Mouse (Mus musculus) midbrain, embryonic 11.5 days (tissue): ENCODE data around the gene Prss2. TPM values are rescaled to one million over a fixed set of nuclear protein-coding genes. Genes with fewer than 3 reads are reported as not detected.
"Not testable (repeated sequence)": the region's sequence is repeated elsewhere in the genome, so short reads cannot be mapped to it uniquely, and the experiment has no call there.

Experiments
- ATAC-seq: fragments of 200-750 bp; cut with Nextera tagmentation; 2 replicates; pipeline ENCODE4 v1.8.0; 2017; ENCODE audit warnings: moderate TSS enrichment, moderate library complexity; ENCODE audit not compliant: low FRiP score
- DNase-seq: peaks from one replicate; pipeline ENCODE4 v3.0.0; 2015; ENCODE audit warnings: low spot score; ENCODE audit errors: missing footprints
- H3K27ac ChIP-seq: fragments of 300-500 bp; sonication (generic); 2 replicates; pipeline ENCODE4 v1.5.1; 2014; ENCODE audit warnings: low read depth, low read length
- H3K27me3 ChIP-seq: fragments of 300-500 bp; sonication (generic); 2 replicates; pipeline ENCODE4 v1.6.1; 2014; ENCODE audit warnings: mild to moderate bottlenecking, low read length, moderate library complexity, mixed read lengths; ENCODE audit not compliant: control insufficient read depth, insufficient read depth
- H3K36me3 ChIP-seq: fragments of 300-500 bp; sonication (generic); 2 replicates; pipeline ENCODE4 v1.6.1; 2014; ENCODE audit warnings: mild to moderate bottlenecking, low read length, moderate library complexity, mixed read lengths; ENCODE audit not compliant: control insufficient read depth, insufficient read depth
- H3K4me1 ChIP-seq: fragments of 300-500 bp; sonication (generic); 2 replicates; pipeline ENCODE4 v1.6.1; 2014; ENCODE audit warnings: low read length; ENCODE audit not compliant: control insufficient read depth, insufficient read depth
- H3K4me2 ChIP-seq: fragments of 300-500 bp; sonication (generic); 2 replicates; pipeline ENCODE4 v1.6.1; 2014; ENCODE audit warnings: mild to moderate bottlenecking, moderate library complexity
- H3K4me3 ChIP-seq: fragments of 300-500 bp; sonication (generic); 2 replicates; pipeline ENCODE4 v1.5.1; 2014; ENCODE audit warnings: low read depth, low read length
- H3K9ac ChIP-seq: fragments of 300-500 bp; sonication (generic); 2 replicates; pipeline ENCODE4 v1.6.1; 2014; ENCODE audit warnings: low read length
- H3K9me3 ChIP-seq: fragments of 300-500 bp; sonication (generic); 2 replicates; pipeline ENCODE4 v1.6.1; 2016; ENCODE audit warnings: low read length; ENCODE audit not compliant: control insufficient read depth
- WGBS: fragments of 180-500 bp; shearing (Covaris S2); extraction: QIAGEN DNeasy Blood & Tissue Kit; methylation state at CpG from one replicate; pipeline ENCODE4 v1.1.7; 2014; 5-methylcytosine and 5-hydroxymethylcytosine counted together
- polyA plus RNA-seq: library from polyadenylated mRNA; unstranded; fragments of >200 nt; fragmentation: Nextera tagmentation; extraction: Ambion mirVana; gene quantifications from 2 replicates; pipeline ENCODE4 v1.2.1, GENCODE M21; 2014

The Prss2 gene
- not detected in 2 replicates for polyA plus RNA-seq

DNA sequence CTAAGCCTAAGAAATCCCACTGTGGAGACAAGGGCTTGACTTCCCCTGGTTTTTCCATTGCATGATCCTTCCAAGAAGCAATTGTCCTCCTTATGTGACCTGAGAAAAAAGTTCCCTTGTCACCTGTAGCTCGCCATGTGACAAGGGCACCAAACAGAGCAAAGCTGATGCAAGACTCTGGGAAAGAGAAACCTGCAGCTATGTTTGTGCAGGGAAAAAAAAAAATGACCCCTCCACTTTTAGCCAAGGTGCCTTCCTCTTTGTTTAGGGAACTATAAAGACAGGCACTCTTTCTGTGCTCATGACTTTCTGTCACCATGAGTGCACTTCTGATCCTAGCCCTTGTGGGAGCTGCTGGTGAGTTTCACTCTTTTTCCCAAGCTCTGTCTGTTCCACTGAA, at the start of gene Prss2:
Prss2 (plus strand) TSS at position 301 of the 400 bp plus-strand sequence.
- Histone ChIP-seq H3K27ac (no peak within 1 kb of the TSS), H3K36me3 (no peaks in the 10 kb centered on the region), H3K4me1 (no peaks in the 10 kb centered on the region), H3K4me3 (no peak within 1 kb of the TSS), H3K9ac (no peak within 1 kb of the TSS), H3K27me3 (no peaks in the 10 kb centered on the region), H3K9me3 (no peaks in the 10 kb centered on the region), H3K4me2 (no peak within 1 kb of the TSS)
- no peak for DNase-seq
- ATAC-seq, result no peak
- WGBS, result 81% methylated on average over 1 of the region's 1 CpGs

DNA sequence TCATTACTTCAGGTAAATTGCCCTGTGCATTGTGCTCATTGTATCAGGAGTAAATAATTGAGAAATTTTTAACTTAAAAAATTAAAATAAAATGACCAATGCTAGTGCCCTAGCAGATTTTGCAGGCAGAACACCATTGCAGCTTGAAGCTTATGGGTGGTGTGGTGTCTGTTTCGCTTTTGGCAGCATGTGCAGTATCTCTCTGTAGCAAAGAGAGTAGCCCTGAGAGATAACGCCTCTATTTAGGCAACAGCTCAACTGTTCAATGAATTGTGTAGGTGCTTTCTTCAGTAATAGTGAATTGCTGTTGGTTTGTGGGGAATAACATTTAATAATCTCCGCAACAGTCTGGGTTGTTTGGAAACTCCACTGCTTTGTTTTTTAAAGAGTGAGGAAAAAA, 22.2 kb upstream of the Prss2 start:
- Histone ChIP-seq H3K4me1 (no peaks in the 10 kb centered on the region), H3K27ac (no peak overlapping the region), H3K9ac (no peak overlapping the region), H3K27me3 (no peaks in the 10 kb centered on the region), H3K4me3 (no peak overlapping the region), H3K9me3 (no peaks in the 10 kb centered on the region), H3K36me3 (no peaks in the 10 kb centered on the region), H3K4me2 (no peak overlapping the region)
- ATAC-seq, result no peak
- no peak for DNase-seq
- 88% methylated on average over 3 of the region's 3 CpGs for WGBS

DNA sequence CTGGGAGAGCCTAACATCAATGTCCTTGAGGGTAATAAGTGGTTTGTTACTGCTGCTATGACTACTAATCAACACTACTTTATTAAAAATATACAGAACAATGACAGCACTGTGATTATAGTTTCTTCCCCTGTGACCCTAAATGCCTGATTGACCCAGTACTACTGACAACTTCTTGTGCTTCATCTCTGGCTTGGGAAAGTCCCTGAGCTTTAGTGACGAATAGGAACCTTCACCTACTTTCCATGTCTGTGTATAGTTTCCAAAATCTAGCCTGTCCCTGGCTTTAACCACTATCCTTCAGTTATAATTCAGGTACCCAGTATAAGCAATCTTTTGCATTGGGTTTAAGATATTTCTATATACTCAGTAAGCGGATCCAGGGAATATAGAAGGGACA, 16.7 kb upstream of the Prss2 start:
- WGBS, result 85% methylated on average over 2 of the region's 2 CpGs

DNA sequence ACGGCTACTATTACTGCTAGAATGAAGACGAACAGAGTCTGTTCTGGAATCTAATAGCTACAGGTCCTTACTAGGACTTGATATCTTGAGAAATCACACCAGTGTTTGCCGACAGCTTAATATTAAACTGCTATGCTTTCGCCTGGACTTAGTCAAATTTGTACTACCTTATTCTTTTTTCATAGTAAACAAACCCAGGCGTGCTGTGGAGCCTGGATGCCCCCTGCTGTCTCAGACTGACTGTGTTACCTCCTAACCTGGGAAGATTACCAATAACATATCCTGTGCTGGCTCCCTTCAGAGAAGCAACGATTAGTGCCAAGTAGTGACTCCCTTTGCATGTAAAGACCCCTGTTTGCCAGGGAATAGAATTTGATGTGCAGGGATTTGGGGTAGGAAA, 16.3 kb upstream of the Prss2 start:
- Histone ChIP-seq H3K4me1 (no peaks in the 10 kb centered on the region), H3K27me3 (no peaks in the 10 kb centered on the region), H3K36me3 (no peaks in the 10 kb centered on the region), H3K4me2 (no peak overlapping the region), H3K9ac (no peak overlapping the region), H3K9me3 (no peaks in the 10 kb centered on the region), H3K4me3 (no peak overlapping the region), H3K27ac (no peak overlapping the region)
- no peak for ATAC-seq
- no peak for DNase-seq
- WGBS, result 80% methylated on average over 6 of the region's 6 CpGs

More for the DNA sequence above, 16.7 kb upstream of the Prss2 start:
- Histone ChIP-seq H3K27me3 (no peaks in the 10 kb centered on the region), H3K4me1 (no peaks in the 10 kb centered on the region), H3K27ac (no peak overlapping the region), H3K9ac (no peak overlapping the region), H3K4me2 (no peak overlapping the region), H3K9me3 (no peaks in the 10 kb centered on the region), H3K4me3 (no peak overlapping the region), H3K36me3 (no peaks in the 10 kb centered on the region)
- DNase-seq (no peak), ATAC-seq (no peak)

DNA sequence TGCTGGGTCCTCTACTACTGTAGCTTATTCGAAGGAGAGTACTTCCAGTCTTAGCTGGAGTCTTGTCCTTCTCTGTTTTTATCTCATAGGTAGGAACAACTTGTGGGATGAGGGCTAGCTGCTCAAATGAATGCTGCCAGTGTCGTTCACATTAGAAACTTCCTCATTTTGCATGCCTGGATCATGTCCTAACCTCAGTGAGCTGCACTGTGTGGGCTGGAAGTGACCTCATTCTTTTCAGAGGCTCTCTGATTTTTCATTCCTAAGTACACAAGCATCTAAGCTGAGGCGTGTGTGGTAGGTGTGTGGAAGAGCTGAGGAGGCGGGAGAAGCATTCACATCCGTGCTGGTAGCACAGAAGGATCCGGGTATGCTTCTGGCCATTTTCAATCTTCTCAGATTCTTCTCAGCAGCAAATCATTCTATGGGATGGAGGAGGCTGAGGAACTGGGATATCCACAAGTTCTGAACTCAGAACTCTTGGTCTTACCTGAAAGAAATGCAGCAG, 3.5 kb upstream of the Prss2 start:
- no peak overlapping the region for H3K4me2 ChIP-seq
- ATAC-seq, result no peak
- H3K4me1 ChIP-seq, result no peaks in the 10 kb centered on the region
- 85% methylated on average over 6 of the region's 6 CpGs for WGBS
- H3K27me3 ChIP-seq, result no peaks in the 10 kb centered on the region
- H3K36me3 ChIP-seq, result no peaks in the 10 kb centered on the region
- H3K4me3 ChIP-seq, result no peak overlapping the region
- H3K27ac ChIP-seq, result no peak overlapping the region
- no peak for DNase-seq
- no peaks in the 10 kb centered on the region for H3K9me3 ChIP-seq
- H3K9ac ChIP-seq, result no peak overlapping the region

DNA sequence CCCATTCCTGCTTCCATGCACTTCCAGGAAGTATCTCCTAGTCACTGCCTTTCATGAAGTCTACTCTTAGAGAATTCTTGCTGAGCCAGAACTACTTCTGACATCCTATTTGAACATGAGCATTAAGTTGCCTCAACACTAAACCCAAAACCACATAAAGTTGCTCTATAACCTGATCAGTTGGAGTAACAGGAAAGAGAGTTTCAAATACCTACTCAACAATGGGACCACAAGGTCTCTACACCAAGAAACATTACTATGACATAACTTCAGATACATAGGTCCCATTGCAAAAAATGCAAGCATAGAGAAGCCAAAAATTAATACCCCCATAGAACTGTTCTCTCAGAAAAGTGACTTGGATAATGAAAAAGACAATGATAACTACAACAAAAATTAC, 4.9 kb downstream of the Prss2 start:
- DNase-seq (no peak), ATAC-seq (no peak)
- Histone ChIP-seq H3K4me2 (no peak overlapping the region), H3K9me3 (no peaks in the 10 kb centered on the region), H3K27ac (no peak overlapping the region), H3K4me3 (no peak overlapping the region), H3K9ac (no peak overlapping the region), H3K27me3 (no peaks in the 10 kb centered on the region), H3K4me1 (no peaks in the 10 kb centered on the region), H3K36me3 (no peaks in the 10 kb centered on the region)

DNA sequence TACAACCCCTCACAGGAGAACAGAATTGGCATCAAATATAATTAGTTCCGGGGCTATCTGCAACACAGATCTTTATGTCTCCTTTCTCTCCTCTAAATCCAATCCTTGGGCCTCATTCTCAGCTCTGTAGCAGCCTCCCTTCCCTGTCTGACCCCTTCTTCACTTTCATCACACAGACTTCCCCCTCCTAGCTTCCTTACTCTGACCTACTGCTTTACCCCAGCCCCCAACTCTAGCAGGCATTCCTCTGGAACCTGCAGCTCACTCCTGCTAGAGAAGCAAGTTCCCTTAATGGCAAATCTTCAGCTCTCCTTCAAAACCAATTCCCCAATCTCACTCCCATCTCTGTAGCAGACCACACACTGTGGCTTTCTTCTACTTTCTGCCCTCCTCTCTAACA, 5.8 kb downstream of the Prss2 start:
- H3K4me3 ChIP-seq, result no peak overlapping the region
- H3K36me3 ChIP-seq, result no peaks in the 10 kb centered on the region
- no peaks in the 10 kb centered on the region for H3K4me1 ChIP-seq
- H3K27ac ChIP-seq, result no peak overlapping the region
- H3K9ac ChIP-seq, result no peak overlapping the region
- no peak for ATAC-seq
- no peaks in the 10 kb centered on the region for H3K27me3 ChIP-seq
- no peaks in the 10 kb centered on the region for H3K9me3 ChIP-seq
- no peak overlapping the region for H3K4me2 ChIP-seq
- peak; percentile 47 for DNase-seq
- WGBS, result 92% methylated on average over 1 of the region's 1 CpGs

DNA sequence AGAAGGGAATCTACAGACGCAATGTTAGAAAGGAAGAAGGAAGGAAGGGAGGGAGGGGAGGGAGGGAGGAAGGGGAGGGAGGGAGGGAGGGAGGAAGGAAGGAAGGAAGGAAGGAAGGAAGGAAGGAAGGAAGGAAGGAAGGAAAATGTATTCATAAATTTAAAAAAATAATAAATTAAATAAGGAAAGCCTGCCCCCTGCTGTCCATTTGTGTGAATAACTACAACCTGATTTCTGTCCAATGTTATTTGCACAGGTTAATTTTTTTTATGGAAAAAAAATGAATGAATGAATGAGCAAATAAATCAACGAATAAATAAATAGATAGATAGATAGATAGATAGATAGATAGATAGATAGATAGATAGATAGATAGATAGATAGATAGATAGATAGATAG, 8.4 kb downstream of the Prss2 start:
- not testable (repeated sequence) for H3K27ac ChIP-seq, H3K4me3 ChIP-seq, H3K36me3 ChIP-seq, H3K4me1 ChIP-seq, H3K9ac ChIP-seq, H3K4me2 ChIP-seq, H3K9me3 ChIP-seq, H3K27me3 ChIP-seq, ATAC-seq
- DNase-seq, result peak; percentile 86
- WGBS, result 29% methylated on average over 2 of the region's 2 CpGs

DNA sequence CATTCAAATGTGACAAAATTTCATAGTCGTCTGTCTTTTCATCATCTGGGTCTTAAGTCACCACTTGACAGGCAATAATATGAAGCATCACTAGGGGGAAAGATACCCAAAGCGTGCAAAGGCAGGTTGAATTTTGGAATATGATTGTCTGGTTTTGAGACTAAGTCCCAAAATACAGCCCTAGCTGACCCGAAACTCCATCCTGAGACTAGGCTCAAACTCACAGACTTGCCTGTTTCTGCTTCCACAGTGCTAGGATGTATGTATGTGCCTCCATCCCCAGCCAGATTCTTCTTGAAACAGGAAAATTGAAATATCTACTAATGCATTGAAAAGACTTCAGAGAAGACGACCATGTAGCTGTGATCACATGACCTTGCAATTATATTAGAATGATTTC, 10.6 kb downstream of the Prss2 start:
- H3K27me3 ChIP-seq, result no peaks in the 10 kb centered on the region
- no peaks in the 10 kb centered on the region for H3K4me1 ChIP-seq
- no peaks in the 10 kb centered on the region for H3K36me3 ChIP-seq
- no peak overlapping the region for H3K27ac ChIP-seq
- H3K9me3 ChIP-seq, result no peaks in the 10 kb centered on the region
- ATAC-seq (no peak), DNase-seq (no peak)
- no peak overlapping the region for H3K9ac ChIP-seq
- no peak overlapping the region for H3K4me2 ChIP-seq
- 91% methylated on average over 4 of the region's 4 CpGs for WGBS
- no peak overlapping the region for H3K4me3 ChIP-seq
